Mouse (Mus musculus): Measurements from ENCODE around the gene Sprr3. TPM values are rescaled to one million over a fixed set of nuclear protein-coding genes. Genes with fewer than 3 reads are reported as not detected.

Sprr3 gene
- polyA plus RNA-seq, 1 experiment from 2014 or later: not detected

- no peak for ATAC-seq (ENCODE audit: low FRiP score)
- WGBS: 98% methylated on average over 2 of the region's 2 CpGs
Observed at GRCm38 (mm10) chr3:92432282-92432681, 26.2 kb downstream of the Sprr3 start, which contains the start of gene Sprr2k. Gene Sprr2k, plus strand, starts transcription at chr3:92432582.

GRCm38 (mm10) chr3:92429323-92429722, 29.2 kb downstream of the Sprr3 start, which contains the start of gene Gm9774:
Gene Gm9774, minus strand, starts transcription at chr3:92429423.
- H3K9me3 ChIP-seq: no peaks in the 10 kb centered on the region
- WGBS: 87% methylated on average over 6 of the region's 6 CpGs

More at GRCm38 (mm10) chr3:92432282-92432681, 26.2 kb downstream of the Sprr3 start, which contains the start of gene Sprr2k:
- H3K4me3 ChIP-seq (replicated peaks): no peak within 1 kb of the TSS
- no peaks in the 10 kb centered on the region for H3K27me3 ChIP-seq
- no peaks in the 10 kb centered on the region for H3K36me3 ChIP-seq (replicated peaks)
- no peaks in the 10 kb centered on the region for H3K4me1 ChIP-seq
- no peak within 1 kb of the TSS for H3K27ac ChIP-seq
- no peak within 1 kb of the TSS for H3K9ac ChIP-seq
- H3K9me3 ChIP-seq: no peaks in the 10 kb centered on the region
- no peak within 1 kb of the TSS for H3K4me2 ChIP-seq

GRCm38 (mm10) chr3:92417782-92418181, 40.7 kb downstream of the Sprr3 start, which contains the start of gene Sprr2j-ps:
Gene Sprr2j-ps, plus strand, starts transcription at chr3:92418082.
- Histone ChIP-seq H3K4me2 (no peak within 1 kb of the TSS), H3K4me1 (no peaks in the 10 kb centered on the region), H3K27me3 (no peaks in the 10 kb centered on the region), H3K9ac (no peak within 1 kb of the TSS), H3K4me3 (replicated peaks) (no peak within 1 kb of the TSS), H3K27ac (no peak within 1 kb of the TSS), H3K36me3 (replicated peaks) (no peaks in the 10 kb centered on the region), H3K9me3 (no peaks in the 10 kb centered on the region)
- 87% methylated on average over 2 of the region's 2 CpGs for WGBS
- no peak for ATAC-seq (ENCODE audit: low FRiP score)

More at GRCm38 (mm10) chr3:92429323-92429722, 29.2 kb downstream of the Sprr3 start, which contains the start of gene Gm9774:
- no peak for ATAC-seq (ENCODE audit: low FRiP score)
- Histone ChIP-seq H3K27me3 (no peaks in the 10 kb centered on the region), H3K36me3 (replicated peaks) (no peaks in the 10 kb centered on the region), H3K4me1 (no peaks in the 10 kb centered on the region), H3K4me3 (replicated peaks) (no peak within 1 kb of the TSS), H3K27ac (no peak within 1 kb of the TSS), H3K4me2 (no peak within 1 kb of the TSS), H3K9ac (no peak within 1 kb of the TSS)

- Histone ChIP-seq H3K9ac (no peak within 1 kb of the TSS), H3K27me3 (no peaks in the 10 kb centered on the region), H3K36me3 (replicated peaks) (no peaks in the 10 kb centered on the region), H3K27ac (no peak within 1 kb of the TSS), H3K4me1 (no peaks in the 10 kb centered on the region), H3K4me2 (no peak within 1 kb of the TSS), H3K9me3 (no peaks in the 10 kb centered on the region), H3K4me3 (replicated peaks) (no peak within 1 kb of the TSS)
- no peak for ATAC-seq (ENCODE audit: low FRiP score)
- 88% methylated on average over 2 of the region's 2 CpGs for WGBS
Observed at GRCm38 (mm10) chr3:92407691-92408090, 50.8 kb downstream of the Sprr3 start, which contains the start of gene Sprr2i. Gene Sprr2i, plus strand, starts transcription at chr3:92407991.

Other genes with a start within 250 kb of the Sprr3 start
- not detected in 2 replicates for gene Sprr2a1, start 242.9 kb downstream of the Sprr3 start, polyA plus RNA-seq (2016; fragmentation: Nextera tagmentation; extraction: Ambion mirVana)
- not detected in 2 replicates for gene Sprr2a2, start 242.8 kb downstream of the Sprr3 start, polyA plus RNA-seq (2016; fragmentation: Nextera tagmentation; extraction: Ambion mirVana)
- not detected in 2 replicates for gene Sprr2a3, start 173.3 kb downstream of the Sprr3 start, polyA plus RNA-seq (2016; fragmentation: Nextera tagmentation; extraction: Ambion mirVana)
- not detected in 2 replicates for gene Sprr2b, start 142.1 kb downstream of the Sprr3 start, polyA plus RNA-seq (2016; fragmentation: Nextera tagmentation; extraction: Ambion mirVana)
- not detected in 2 replicates for gene Sprr2d, start 119.6 kb downstream of the Sprr3 start, polyA plus RNA-seq (2016; fragmentation: Nextera tagmentation; extraction: Ambion mirVana)
- gene Sprr2e, start 106.6 kb downstream of the Sprr3 start, polyA plus RNA-seq (2016; fragmentation: Nextera tagmentation; extraction: Ambion mirVana): not detected in 2 replicates
- gene Sprr2f, start 93.5 kb downstream of the Sprr3 start, polyA plus RNA-seq (2016; fragmentation: Nextera tagmentation; extraction: Ambion mirVana): not detected in 2 replicates
- not detected in 2 replicates for gene Sprr2h, start 73.0 kb downstream of the Sprr3 start, polyA plus RNA-seq (2016; fragmentation: Nextera tagmentation; extraction: Ambion mirVana)
- gene Sprr2i, start 50.7 kb downstream of the Sprr3 start, polyA plus RNA-seq (2016; fragmentation: Nextera tagmentation; extraction: Ambion mirVana): not detected in 2 replicates
- gene Sprr2j-ps, start 40.6 kb downstream of the Sprr3 start, polyA plus RNA-seq (2016; fragmentation: Nextera tagmentation; extraction: Ambion mirVana): not detected in 2 replicates
- 6.6 and 9.4 TPM in 2 replicates for gene Gm9774, start 29.3 kb downstream of the Sprr3 start, polyA plus RNA-seq (2016; fragmentation: Nextera tagmentation; extraction: Ambion mirVana)
- gene Sprr2k, start 26.1 kb downstream of the Sprr3 start, polyA plus RNA-seq (2016; fragmentation: Nextera tagmentation; extraction: Ambion mirVana): not detected in 2 replicates
- not detected in 2 replicates for gene Sprr1b, start 19.9 kb downstream of the Sprr3 start, polyA plus RNA-seq (2016; fragmentation: Nextera tagmentation; extraction: Ambion mirVana)
- not detected in 2 replicates for gene Sprr1a, start 27.2 kb upstream of the Sprr3 start, polyA plus RNA-seq (2016; fragmentation: Nextera tagmentation; extraction: Ambion mirVana)
- not detected in 2 replicates for gene Sprr4, start 41.8 kb upstream of the Sprr3 start, polyA plus RNA-seq (2016; fragmentation: Nextera tagmentation; extraction: Ambion mirVana)
- gene 2310046K23Rik, start 75.8 kb upstream of the Sprr3 start, polyA plus RNA-seq (2016; fragmentation: Nextera tagmentation; extraction: Ambion mirVana): not detected in 2 replicates
- not detected in 2 replicates for gene Ivl, start 115.0 kb upstream of the Sprr3 start, polyA plus RNA-seq (2016; fragmentation: Nextera tagmentation; extraction: Ambion mirVana)
- not detected in 2 replicates for gene Smcp, start 130.3 kb upstream of the Sprr3 start, polyA plus RNA-seq (2016; fragmentation: Nextera tagmentation; extraction: Ambion mirVana)
- not detected in 2 replicates for gene 2210017I01Rik, start 148.8 kb upstream of the Sprr3 start, polyA plus RNA-seq (2016; fragmentation: Nextera tagmentation; extraction: Ambion mirVana)
- not detected in 2 replicates for gene Lce6a, start 162.9 kb upstream of the Sprr3 start, polyA plus RNA-seq (2016; fragmentation: Nextera tagmentation; extraction: Ambion mirVana)
- not detected in 2 replicates for gene Lce1a1, start 189.6 kb upstream of the Sprr3 start, polyA plus RNA-seq (2016; fragmentation: Nextera tagmentation; extraction: Ambion mirVana)
- gene Lce1b, start 198.2 kb upstream of the Sprr3 start, polyA plus RNA-seq (2016; fragmentation: Nextera tagmentation; extraction: Ambion mirVana): not detected in 2 replicates
- gene Lce1a2, start 211.6 kb upstream of the Sprr3 start, polyA plus RNA-seq (2016; fragmentation: Nextera tagmentation; extraction: Ambion mirVana): not detected in 2 replicates
- not detected in 2 replicates for gene Lce1c, start 220.5 kb upstream of the Sprr3 start, polyA plus RNA-seq (2016; fragmentation: Nextera tagmentation; extraction: Ambion mirVana)
- not detected in 2 replicates for gene Lce1d, start 228.5 kb upstream of the Sprr3 start, polyA plus RNA-seq (2016; fragmentation: Nextera tagmentation; extraction: Ambion mirVana)

All from forebrain, embryonic 12.5 days (tissue).